Mouse (Mus musculus): ENCODE results near the gene Atp6v0b.

DNA sequence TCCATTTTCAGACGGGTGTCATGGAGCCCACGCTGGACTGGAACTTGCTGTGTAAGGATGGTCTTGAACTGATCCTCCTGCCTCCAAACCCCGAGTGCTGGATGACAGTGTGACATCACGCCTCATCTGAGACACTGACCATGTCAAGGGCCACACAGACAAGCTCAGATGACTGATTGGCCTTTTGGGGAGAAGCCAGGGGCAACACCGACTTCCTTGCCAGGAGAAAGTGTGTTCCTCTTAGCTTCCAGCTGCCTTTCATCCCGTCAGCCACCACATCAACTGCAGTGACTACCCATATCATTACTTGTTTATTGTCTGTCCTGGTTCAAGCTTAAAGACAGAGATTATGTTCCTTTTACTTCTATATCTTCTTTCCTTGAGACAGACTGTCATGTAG, 37.8 kb upstream of the Atp6v0b start:
- TF ChIP-seq CTCF (IDR thresholded peaks at IDR 0.05; ENCODE audit: control insufficient read depth, insufficient read depth, insufficient read length) (no peak), USF1 (IDR thresholded peaks at IDR 0.05; ENCODE audit: low read depth) (no peak), FOSL1 (IDR thresholded peaks at IDR 0.05; ENCODE audit: insufficient read depth, low read length, poor library complexity, severe bottlenecking) (no peak)
